Mouse (Mus musculus) ES-E14 (cell line): Measurements from ENCODE around the gene Il12rb1. TPM values are rescaled to one million over a fixed set of nuclear protein-coding genes. Genes with fewer than 3 reads are reported as not detected.
A peak's percentile ranks its signal among the peaks of the same experiment; 100 is the strongest.

Experiments
- DNase-seq: peaks from one replicate; pipeline ENCODE4 v3.0.0-alpha.2; 2013; ENCODE audit warnings: low read depth, low spot score
- H3K27ac ChIP-seq: 2 replicates; pipeline ENCODE4 v1.5.1; 2012; ENCODE audit warnings: low read depth, mild to moderate bottlenecking, low read length, moderate library complexity, mixed read lengths; ENCODE audit not compliant: poor library complexity, insufficient read depth, severe bottlenecking
- H3K36me3 ChIP-seq: 2 replicates; pipeline ENCODE4 v1.6.1; 2012; ENCODE audit warnings: mild to moderate bottlenecking, low read length, moderate library complexity, mixed read lengths; ENCODE audit not compliant: control insufficient read depth, poor library complexity, insufficient read depth, severe bottlenecking
- H3K4me1 ChIP-seq, 2 experiments: fragments of 150-350 bp in 1 of 2; sonication (generic) in 1 of 2; 2 replicates each; pipeline ENCODE4 v1.6.1; 2012; ENCODE audit warnings: low read length in 2 of 2, mild to moderate bottlenecking in 1 of 2, mixed read lengths in 1 of 2; ENCODE audit not compliant: control insufficient read depth in 2 of 2, insufficient read depth in 2 of 2, poor library complexity in 1 of 2
- H3K4me3 ChIP-seq, 2 experiments: fragments of 150-350 bp in 1 of 2; sonication (generic) in 1 of 2; 2 replicates each; pipeline ENCODE4 v1.5.1; 2012; ENCODE audit warnings: low read length in 2 of 2, low read depth in 1 of 2, mild to moderate bottlenecking in 1 of 2, mixed read lengths in 1 of 2; ENCODE audit not compliant: insufficient read depth in 1 of 2, poor library complexity in 1 of 2, severe bottlenecking in 1 of 2
- H3K9ac ChIP-seq: 2 replicates; pipeline ENCODE4 v1.6.1; 2012; ENCODE audit warnings: low read depth, mild to moderate bottlenecking, low read length, mixed read lengths; ENCODE audit not compliant: poor library complexity, insufficient read depth, severe bottlenecking
- H3K9me3 ChIP-seq: fragments of 150-350 bp; sonication (generic); 2 replicates; pipeline ENCODE4 v1.6.1; 2012; ENCODE audit warnings: low read depth, mild to moderate bottlenecking, low read length; ENCODE audit not compliant: control insufficient read depth, insufficient read depth
- CHD2 ChIP-seq: IDR thresholded peaks from 2 replicates; pipeline ENCODE4 v1.6.1; 2014; ENCODE audit warnings: mild to moderate bottlenecking, low read depth, low read length, inconsistent platforms
- HCFC1 ChIP-seq: IDR thresholded peaks from 2 replicates; pipeline ENCODE4 v1.6.1; 2012; ENCODE audit warnings: low read length, inconsistent platforms, borderline replicate concordance; ENCODE audit not compliant: insufficient read depth
- MAFK ChIP-seq: IDR thresholded peaks from 2 replicates; pipeline ENCODE4 v1.6.1; 2014; ENCODE audit warnings: mild to moderate bottlenecking, low read depth, low read length, inconsistent platforms; ENCODE audit not compliant: insufficient read depth
- ZC3H11A ChIP-seq: IDR thresholded peaks from 2 replicates; pipeline ENCODE4 v1.6.1; 2012; ENCODE audit warnings: low read depth, mild to moderate bottlenecking, inconsistent platforms, low read length, borderline replicate concordance
- ZNF384 ChIP-seq: IDR thresholded peaks from 2 replicates; pipeline ENCODE4 v1.6.1; 2012; ENCODE audit warnings: low read depth, low read length, inconsistent platforms
- in situ Hi-C, 2 experiments: fragments of 600-800 bp; cut with MboI; formaldehyde crosslinking; loops; one replicate each; pipeline ENCODE4 v1.15.1; 2025; ENCODE audit warnings: low sequenced_read_pairs in 2 of 2, inconsistent platforms in 1 of 2; ENCODE audit not compliant: unreplicated experiment in 2 of 2
- total RNA-seq: library from RNA; depleted of rRNA; stranded (reverse); fragments of 300-350 nt; gene quantifications from 2 replicates; pipeline ENCODE4 v1.2.3, GENCODE M21; 2012

Il12rb1 gene
- total RNA-seq, 1 experiment, result 1.2 TPM

GRCm38 (mm10) chr8:70808955-70809701 is 879 bp downstream of the Il12rb1 start:
- H3K36me3 ChIP-seq, result no peaks in the 10 kb centered on the region
- no peak for DNase-seq
- no peak overlapping the region for H3K27ac ChIP-seq
- H3K9ac ChIP-seq, result no peak overlapping the region
- no peak overlapping the region for H3K4me3 ChIP-seq
- peaks cover 2 to 14% of the 10 kb centered on the region in 2 experiments; a peak in 3 of 4 replicates for H3K4me1 ChIP-seq
- no peak for TF ChIP-seq CHD2
- TF ChIP-seq ZC3H11A, result no peak
- TF ChIP-seq HCFC1, result no peak
- no peak for TF ChIP-seq ZNF384
- in situ Hi-C loops, result no loop called here
- H3K9me3 ChIP-seq, result no peaks in the 10 kb centered on the region

DNA sequence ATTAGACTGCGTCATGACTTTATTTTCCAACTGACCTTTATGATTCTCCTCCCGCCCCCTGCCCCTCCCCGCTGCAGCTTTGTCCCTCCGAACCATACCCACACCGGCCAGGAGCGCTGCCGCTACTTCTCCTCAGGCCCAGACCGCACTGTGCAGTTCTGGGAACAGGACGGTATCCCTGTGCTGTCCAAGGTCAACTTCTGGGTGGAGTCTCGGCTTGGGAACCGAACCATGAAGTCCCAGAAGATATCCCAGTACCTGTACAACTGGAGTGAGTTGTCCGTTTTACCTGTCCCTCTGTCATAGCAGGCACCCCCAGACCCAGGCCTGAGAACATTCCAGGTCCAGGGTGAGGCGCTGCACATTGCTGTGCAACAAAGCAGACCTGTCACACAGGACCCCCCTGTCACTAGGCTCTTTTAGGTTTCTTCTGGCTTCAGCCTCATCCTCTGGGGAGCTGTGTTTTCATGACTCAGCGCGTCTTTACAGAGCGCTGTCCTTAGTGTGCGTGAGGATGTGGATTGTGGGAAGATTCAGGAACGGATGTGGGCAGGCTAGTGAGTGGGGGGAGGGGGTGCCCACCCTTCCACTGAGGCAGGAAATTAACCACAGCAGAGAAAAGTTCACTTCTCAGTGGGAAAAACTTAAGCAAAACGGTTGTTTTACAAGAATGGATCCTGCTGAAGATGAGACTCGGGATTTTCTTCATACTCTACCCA is 2.9 kb downstream of the Il12rb1 start:
- Histone ChIP-seq H3K4me3 (no peak overlapping the region), H3K9ac (no peak overlapping the region), H3K36me3 (no peaks in the 10 kb centered on the region), H3K9me3 (no peaks in the 10 kb centered on the region), H3K4me1 (peaks cover 2 to 15% of the 10 kb centered on the region in 2 experiments; a peak in 3 of 4 replicates), H3K27ac (no peak overlapping the region)
- in situ Hi-C loops, result no loop called here
- no peak for TF ChIP-seq CHD2
- TF ChIP-seq HCFC1, result no peak
- TF ChIP-seq MAFK, result peak; percentile 61; the same call in 1 of the 2 replicates
- no peak for DNase-seq

DNA sequence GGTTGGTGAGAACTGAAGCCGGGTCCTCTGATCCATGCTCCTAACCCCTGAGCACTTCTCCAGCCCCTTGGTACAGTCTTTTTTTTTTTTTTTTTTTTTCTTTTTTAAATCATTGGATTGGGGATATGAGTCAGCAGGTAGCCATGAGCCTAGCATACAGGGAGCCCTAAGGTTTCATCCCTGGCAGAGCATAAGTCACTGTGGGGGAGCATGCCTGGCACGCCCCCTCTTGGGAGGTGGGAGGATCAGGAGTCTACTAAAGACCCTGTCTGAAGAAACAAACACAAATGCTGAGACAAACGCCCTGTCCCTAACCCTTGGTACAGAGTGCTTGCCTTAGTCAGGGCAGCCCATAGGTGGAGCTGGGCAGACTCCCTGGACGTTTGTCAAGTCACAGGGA is 3.8 kb downstream of the Il12rb1 start:
- in situ Hi-C loops, result no loop called here
- TF ChIP-seq ZC3H11A, result no peak
- TF ChIP-seq MAFK, result no peak
- no peak for TF ChIP-seq CHD2
- no peak for TF ChIP-seq HCFC1
- no peak for TF ChIP-seq ZNF384
- Histone ChIP-seq H3K4me3 (no peak overlapping the region), H3K4me1 (peaks cover 2 to 21% of the 10 kb centered on the region in 2 experiments), H3K9me3 (no peaks in the 10 kb centered on the region), H3K9ac (no peak overlapping the region), H3K36me3 (no peaks in the 10 kb centered on the region), H3K27ac (no peak overlapping the region)
- DNase-seq, result no peak

- in situ Hi-C loops, result no loop called here
- H3K36me3 ChIP-seq, result no peaks in the 10 kb centered on the region
- no peak for DNase-seq
- H3K9me3 ChIP-seq, result no peaks in the 10 kb centered on the region
- no peak overlapping the region for H3K9ac ChIP-seq
- no peak for TF ChIP-seq ZC3H11A
- TF ChIP-seq HCFC1, result no peak
- TF ChIP-seq ZNF384, result no peak
- no peak for TF ChIP-seq CHD2
- no peak for TF ChIP-seq MAFK
- H3K27ac ChIP-seq, result no peak overlapping the region
- H3K4me3 ChIP-seq, result no peak overlapping the region
- H3K4me1 ChIP-seq, result peaks cover 2 to 21% of the 10 kb centered on the region in 2 experiments
Measured at GRCm38 (mm10) chr8:70812885-70813284, 4.6 kb downstream of the Il12rb1 start.
